Mouse (Mus musculus): ENCODE measurements at regions not wholly inside any gene's neighbourhood (a gene's known extent, or its start where the extent isn't known, plus 50 kb on each side); places are given as distances from the start of the nearest gene placed in this dataset.
A peak's percentile ranks its signal among the peaks of the same experiment; 100 is the strongest.

- H3K4me3 ChIP-seq (ENCODE audit: insufficient read depth, low read length) = no peak overlapping the region
- TF ChIP-seq CTCF (IDR thresholded peaks at IDR 0.05; ENCODE audit: low read depth, low read length) (no peak), POLR2A (IDR thresholded peaks at IDR 0.05; ENCODE audit: borderline replicate concordance, low read depth, low read length) (no peak)
- H3K4me1 ChIP-seq (ENCODE audit: control insufficient read depth, insufficient read depth, low read length) = peaks cover 6% of the 10 kb centered on the region
- H3K27ac ChIP-seq (ENCODE audit: insufficient read depth, low read depth, low read length) = no peak overlapping the region
Measured at GRCm38 (mm10) chr10:67742305-67742704, 170.2 kb downstream of the Zfp365 start.

DNA sequence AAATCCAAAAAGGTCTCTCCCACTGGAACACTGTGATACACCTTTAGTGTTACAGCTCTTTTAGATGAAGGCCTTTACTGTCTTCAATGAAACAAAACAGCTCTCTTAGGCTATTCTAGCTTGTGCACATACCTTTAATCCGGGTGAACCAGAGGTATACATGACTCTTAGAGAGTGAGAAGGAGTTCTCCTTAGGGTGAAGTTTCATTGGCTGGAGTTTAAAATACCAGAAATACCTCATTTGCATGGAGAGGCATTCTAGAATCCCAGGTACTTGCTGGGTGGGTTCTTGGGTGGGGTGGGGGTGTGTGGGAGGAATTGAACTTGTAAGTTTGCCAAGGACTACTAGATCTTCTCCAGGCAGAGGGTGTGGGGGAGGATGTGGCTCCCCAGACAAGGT lies 173.3 kb downstream of the Zfp365 start:
- H3K4me3 ChIP-seq (ENCODE audit: insufficient read depth, low read length) = no peak overlapping the region
- H3K27ac ChIP-seq (ENCODE audit: insufficient read depth, low read depth, low read length) = no peak overlapping the region
- TF ChIP-seq POLR2A (IDR thresholded peaks at IDR 0.05; ENCODE audit: borderline replicate concordance, low read depth, low read length) = no peak
- TF ChIP-seq CTCF (IDR thresholded peaks at IDR 0.05; ENCODE audit: low read depth, low read length) = no peak
- peaks cover 6% of the 10 kb centered on the region for H3K4me1 ChIP-seq (ENCODE audit: control insufficient read depth, insufficient read depth, low read length)

GRCm38 (mm10) chr10:67736636-67737035 lies 175.8 kb downstream of the Zfp365 start:
- Histone ChIP-seq H3K4me1 (ENCODE audit: control insufficient read depth, insufficient read depth, low read length) (no peaks in the 10 kb centered on the region), H3K27ac (ENCODE audit: insufficient read depth, low read depth, low read length) (no peak overlapping the region), H3K4me3 (ENCODE audit: insufficient read depth, low read length) (no peak overlapping the region)
- TF ChIP-seq CTCF (IDR thresholded peaks at IDR 0.05; ENCODE audit: low read depth, low read length) = no peak
- no peak for TF ChIP-seq POLR2A (IDR thresholded peaks at IDR 0.05; ENCODE audit: borderline replicate concordance, low read depth, low read length)

GRCm38 (mm10) chr10:67731577-67731976 lies 180.9 kb downstream of the Zfp365 start:
- Histone ChIP-seq H3K27ac (ENCODE audit: insufficient read depth, low read depth, low read length) (no peak overlapping the region), H3K4me1 (ENCODE audit: control insufficient read depth, insufficient read depth, low read length) (no peaks in the 10 kb centered on the region), H3K4me3 (ENCODE audit: insufficient read depth, low read length) (no peak overlapping the region)
- TF ChIP-seq POLR2A (IDR thresholded peaks at IDR 0.05; ENCODE audit: borderline replicate concordance, low read depth, low read length) (no peak), CTCF (IDR thresholded peaks at IDR 0.05; ENCODE audit: low read depth, low read length) (no peak)

DNA sequence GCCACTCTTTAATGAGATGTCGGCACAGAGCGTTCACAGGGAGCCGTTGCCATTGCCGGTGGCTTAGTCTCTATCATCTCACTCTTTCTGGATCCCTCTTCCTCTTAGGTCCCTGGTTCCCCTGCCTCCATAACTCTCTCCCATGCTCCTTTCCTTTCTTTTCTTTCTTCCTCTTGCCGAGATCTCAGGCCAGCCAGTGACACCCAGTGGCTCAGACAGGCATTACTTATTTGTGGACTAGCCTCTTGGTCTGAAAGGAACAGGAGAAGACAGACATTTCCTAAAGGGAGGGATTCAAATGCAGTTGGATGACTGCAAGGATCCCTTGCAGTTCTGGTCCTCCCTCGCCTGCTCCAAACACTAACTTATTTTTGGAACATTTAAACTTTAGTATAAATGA lies 180.5 kb upstream of the Ado start:
- Histone ChIP-seq H3K4me1 (ENCODE audit: control insufficient read depth, insufficient read depth, low read length) (no peaks in the 10 kb centered on the region), H3K27ac (ENCODE audit: insufficient read depth, low read depth, low read length) (no peak overlapping the region), H3K4me3 (ENCODE audit: insufficient read depth, low read length) (no peak overlapping the region)
- TF ChIP-seq POLR2A (IDR thresholded peaks at IDR 0.05; ENCODE audit: borderline replicate concordance, low read depth, low read length) (no peak), CTCF (IDR thresholded peaks at IDR 0.05; ENCODE audit: low read depth, low read length) (peak; percentile 86)

- Histone ChIP-seq H3K4me1 (ENCODE audit: control insufficient read depth, insufficient read depth, low read length) (no peaks in the 10 kb centered on the region), H3K4me3 (ENCODE audit: insufficient read depth, low read length) (no peak overlapping the region), H3K27ac (ENCODE audit: insufficient read depth, low read depth, low read length) (no peak overlapping the region)
- no peak for TF ChIP-seq POLR2A (IDR thresholded peaks at IDR 0.05; ENCODE audit: borderline replicate concordance, low read depth, low read length)
- TF ChIP-seq CTCF (IDR thresholded peaks at IDR 0.05; ENCODE audit: low read depth, low read length) = no peak
Measured at GRCm38 (mm10) chr10:67727580-67727979, 178.8 kb upstream of the Ado start.

GRCm38 (mm10) chr10:67726796-67727195 lies 178.0 kb upstream of the Ado start:
- TF ChIP-seq POLR2A (IDR thresholded peaks at IDR 0.05; ENCODE audit: borderline replicate concordance, low read depth, low read length) (no peak), CTCF (IDR thresholded peaks at IDR 0.05; ENCODE audit: low read depth, low read length) (no peak)
- H3K4me3 ChIP-seq (ENCODE audit: insufficient read depth, low read length) = no peak overlapping the region
- no peak overlapping the region for H3K27ac ChIP-seq (ENCODE audit: insufficient read depth, low read depth, low read length)
- no peaks in the 10 kb centered on the region for H3K4me1 ChIP-seq (ENCODE audit: control insufficient read depth, insufficient read depth, low read length)

DNA sequence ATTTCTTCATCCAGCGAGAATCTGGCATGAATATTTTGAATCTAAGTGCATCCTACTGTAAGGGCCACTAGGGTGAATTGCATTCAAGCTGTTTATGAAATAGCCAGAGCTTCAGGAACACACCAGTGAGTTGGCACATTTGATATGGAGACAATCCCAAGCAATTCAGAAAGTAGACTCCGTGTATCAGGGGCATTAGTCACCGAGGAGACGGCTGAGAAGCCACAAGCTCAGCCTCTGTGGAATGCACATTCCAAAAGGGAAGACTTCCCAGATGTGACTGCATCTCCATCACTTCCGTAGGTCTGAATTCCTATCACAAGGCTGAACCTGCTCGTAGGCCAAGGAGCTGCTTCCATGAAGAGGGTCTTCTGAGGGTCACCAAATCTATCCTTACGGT lies 177.6 kb upstream of the Ado start:
- Histone ChIP-seq H3K27ac (ENCODE audit: insufficient read depth, low read depth, low read length) (no peak overlapping the region), H3K4me3 (ENCODE audit: insufficient read depth, low read length) (no peak overlapping the region), H3K4me1 (ENCODE audit: control insufficient read depth, insufficient read depth, low read length) (no peaks in the 10 kb centered on the region)
- TF ChIP-seq CTCF (IDR thresholded peaks at IDR 0.05; ENCODE audit: low read depth, low read length) (no peak), POLR2A (IDR thresholded peaks at IDR 0.05; ENCODE audit: borderline replicate concordance, low read depth, low read length) (no peak)

GRCm38 (mm10) chr10:67721787-67722186 lies 173.0 kb upstream of the Ado start:
- no peak overlapping the region for H3K27ac ChIP-seq (ENCODE audit: insufficient read depth, low read depth, low read length)
- H3K4me1 ChIP-seq (ENCODE audit: control insufficient read depth, insufficient read depth, low read length) = peaks cover 10% of the 10 kb centered on the region
- TF ChIP-seq CTCF (IDR thresholded peaks at IDR 0.05; ENCODE audit: low read depth, low read length) (peak; percentile 32; the same call in 1 of the 2 replicates), POLR2A (IDR thresholded peaks at IDR 0.05; ENCODE audit: borderline replicate concordance, low read depth, low read length) (no peak)
- H3K4me3 ChIP-seq (ENCODE audit: insufficient read depth, low read length) = no peak overlapping the region

GRCm38 (mm10) chr10:67717506-67717905 lies 168.8 kb upstream of the Ado start:
- TF ChIP-seq CTCF (IDR thresholded peaks at IDR 0.05; ENCODE audit: low read depth, low read length) (no peak), POLR2A (IDR thresholded peaks at IDR 0.05; ENCODE audit: borderline replicate concordance, low read depth, low read length) (no peak)
- no peak overlapping the region for H3K4me3 ChIP-seq (ENCODE audit: insufficient read depth, low read length)
- no peak overlapping the region for H3K27ac ChIP-seq (ENCODE audit: insufficient read depth, low read depth, low read length)
- peaks cover 45% of the 10 kb centered on the region for H3K4me1 ChIP-seq (ENCODE audit: control insufficient read depth, insufficient read depth, low read length)

DNA sequence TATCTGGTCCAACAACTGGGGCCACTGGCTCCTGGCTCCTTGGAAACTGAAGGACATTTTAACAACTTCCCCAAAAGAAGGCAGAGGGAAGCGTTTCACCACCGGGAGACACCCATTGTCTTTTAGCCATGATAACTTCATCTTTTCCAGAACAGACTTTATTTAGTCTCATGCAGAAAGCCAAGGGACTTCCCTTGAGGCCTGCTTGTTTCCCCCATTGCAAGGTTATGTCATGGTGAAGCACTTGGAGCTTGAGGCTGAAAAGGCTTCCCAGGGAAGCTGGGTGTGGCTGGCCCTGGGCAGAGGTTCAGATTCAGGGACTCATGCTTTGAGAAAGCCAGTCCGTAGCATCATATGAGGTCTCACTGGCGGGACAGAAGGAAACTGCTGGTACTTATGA lies 166.3 kb upstream of the Ado start:
- Histone ChIP-seq H3K27ac (ENCODE audit: insufficient read depth, low read depth, low read length) (peak overlapping the region; percentile 45), H3K4me1 (ENCODE audit: control insufficient read depth, insufficient read depth, low read length) (peaks cover 64% of the 10 kb centered on the region), H3K4me3 (ENCODE audit: insufficient read depth, low read length) (no peak overlapping the region)
- TF ChIP-seq POLR2A (IDR thresholded peaks at IDR 0.05; ENCODE audit: borderline replicate concordance, low read depth, low read length) = no peak
- TF ChIP-seq CTCF (IDR thresholded peaks at IDR 0.05; ENCODE audit: low read depth, low read length) = no peak

Measured in bone marrow macrophage, adult 2 months (primary cell).